In the genomic region with DNA sequence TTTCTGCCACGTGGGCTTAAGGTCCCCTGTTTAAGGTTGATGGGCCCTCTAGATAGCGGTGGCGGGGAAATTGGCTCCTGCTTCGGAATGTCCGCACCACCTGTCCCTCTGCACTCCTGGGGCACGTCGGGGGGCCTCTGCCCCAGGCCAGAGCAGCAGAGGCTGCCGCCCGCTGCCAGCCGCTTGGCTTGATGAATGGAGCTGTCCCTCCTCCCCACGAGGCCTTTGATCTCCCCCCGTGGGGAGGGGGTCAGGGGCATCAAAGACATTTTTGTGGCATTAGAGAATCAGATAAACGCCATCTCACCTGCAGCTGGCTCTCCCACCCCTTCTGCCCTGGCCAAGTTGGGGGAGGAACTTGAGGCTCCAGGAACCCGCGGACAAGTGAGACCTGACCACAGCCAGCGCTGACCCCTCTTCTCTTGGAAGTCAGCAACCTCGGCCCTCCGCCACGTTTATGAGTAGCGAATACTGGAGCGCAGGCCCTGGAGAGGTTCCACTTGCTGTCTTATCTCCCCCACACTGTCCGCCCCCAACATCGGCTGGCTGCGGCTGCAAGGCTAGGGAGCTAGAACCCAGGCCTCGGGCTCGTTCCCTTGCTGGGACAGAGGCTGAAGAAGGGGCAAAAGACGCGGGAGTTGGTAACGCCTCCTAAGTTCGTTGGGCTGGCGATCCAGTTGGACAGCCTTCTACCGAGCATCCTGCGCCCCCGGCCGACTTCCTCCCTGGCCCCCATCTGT, we compare ENCODE assay signal across 8 mouse cellular contexts. TPM values are rescaled to one million over a fixed set of nuclear protein-coding genes. Genes with fewer than 3 reads are reported as not detected.
A peak's percentile ranks its signal among the peaks of the same experiment; 100 is the strongest.
DNase-seq lines count a peak whose midpoint lies in the region; ATAC-seq and TF ChIP-seq lines count a peak whose summit lies in the region.

No protein-coding gene starts in this region.

- H3K27me3 ChIP-seq in embryonic facial prominence, embryonic 14.5 days (replicated peaks; ENCODE audit: control insufficient read depth, insufficient read depth, low read length): peaks cover 67% of the 10 kb centered on the region
- H3K27me3 ChIP-seq in limb, embryonic 10.5 days (ENCODE audit: low read depth, poor library complexity, severe bottlenecking): peaks cover 96% of the 10 kb centered on the region
- H3K27me3 ChIP-seq in neural tube, embryonic 13.5 days: peaks cover 97% of the 10 kb centered on the region

- H3K27ac ChIP-seq in layer of hippocampus, adult 2 months: no peak overlapping the region
- no peak overlapping the region; the same call in 1 of the 2 replicates for H3K27ac ChIP-seq in embryonic facial prominence, embryonic 14.5 days (replicated peaks; ENCODE audit: low read depth, low read length)
- H3K27ac ChIP-seq in limb, embryonic 10.5 days: no peak overlapping the region
- no peak overlapping the region for H3K27ac ChIP-seq in neural tube, embryonic 13.5 days (replicated peaks)

- no peak; the same call in 1 of the 2 replicates for ATAC-seq in embryonic facial prominence, embryonic 14.5 days (ENCODE audit: low read depth)
- ATAC-seq in neural tube, embryonic 13.5 days (ENCODE audit: low read depth): no peak

- H3K4me2 ChIP-seq in embryonic facial prominence, embryonic 14.5 days (ENCODE audit: low read depth, low read length): peak overlapping the region; percentile 87
- peak overlapping the region; percentile 80 for H3K4me2 ChIP-seq in neural tube, embryonic 13.5 days

- peak overlapping the region; percentile 46; the same call in 1 of the 2 replicates for H3K4me3 ChIP-seq in layer of hippocampus, adult 2 months
- H3K4me3 ChIP-seq in embryonic facial prominence, embryonic 14.5 days (ENCODE audit: low read depth, low read length): peak overlapping the region; percentile 54
- H3K4me3 ChIP-seq in limb, embryonic 10.5 days: peak overlapping the region; percentile 59
- peak overlapping the region; percentile 45 for H3K4me3 ChIP-seq in neural tube, embryonic 13.5 days

- H3K36me3 ChIP-seq in embryonic facial prominence, embryonic 14.5 days (ENCODE audit: control insufficient read depth, insufficient read depth, low read length): no peaks in the 10 kb centered on the region
- no peaks in the 10 kb centered on the region for H3K36me3 ChIP-seq in limb, embryonic 10.5 days
- no peaks in the 10 kb centered on the region for H3K36me3 ChIP-seq in neural tube, embryonic 13.5 days

- DNase-seq in layer of hippocampus, adult 2 months (ENCODE audit: low spot score in 2 of 2): no peak
- no peak for DNase-seq in layer of hippocampus, adult 8-10 months (ENCODE audit: low spot score in 2 of 2)
- no peak for DNase-seq in embryonic facial prominence, embryonic 14.5 days (ENCODE audit: low spot score)
- peak; percentile 64 for DNase-seq in limb, embryonic 10.5 days (ENCODE audit: low spot score)
- DNase-seq in cerebellum, postnatal 10 days: no peak
- no peak for DNase-seq in thymus, postnatal 4 days
- DNase-seq in c-Kit-positive CD71-positive TER-119-positive erythroid progenitor cells, embryonic 14.5 days (ENCODE audit: low spot score): no peak

- TF ChIP-seq CTCF in layer of hippocampus, adult 2 months (conservative IDR thresholded peaks at IDR 0.05): no peak

- WGBS in embryonic facial prominence, embryonic 14.5 days: 3% methylated on average over 31 of the region's 35 CpGs
- under 1% methylated on average over 35 of the region's 35 CpGs for WGBS in limb, embryonic 10.5 days
- WGBS in neural tube, embryonic 13.5 days: 1% methylated on average over 35 of the region's 35 CpGs

- H3K9me3 ChIP-seq in embryonic facial prominence, embryonic 14.5 days (ENCODE audit: control insufficient read depth, low read length): no peaks in the 10 kb centered on the region
- H3K9me3 ChIP-seq in limb, embryonic 10.5 days (replicated peaks): no peaks in the 10 kb centered on the region
- H3K9me3 ChIP-seq in neural tube, embryonic 13.5 days: no peaks in the 10 kb centered on the region

- peak overlapping the region; percentile 62; the same call in 1 of the 2 replicates for H3K9ac ChIP-seq in embryonic facial prominence, embryonic 14.5 days (ENCODE audit: low read depth, low read length)
- peak overlapping the region; percentile 72; the same call in 1 of the 2 replicates for H3K9ac ChIP-seq in neural tube, embryonic 13.5 days

- H3K4me1 ChIP-seq in embryonic facial prominence, embryonic 14.5 days (ENCODE audit: control insufficient read depth, insufficient read depth, low read length): peaks cover 16% of the 10 kb centered on the region
- H3K4me1 ChIP-seq in limb, embryonic 10.5 days: peaks cover 44% of the 10 kb centered on the region
- H3K4me1 ChIP-seq in neural tube, embryonic 13.5 days (replicated peaks): peaks cover 43% of the 10 kb centered on the region

RNA-seq across cellular contexts. Expression of a gene that starts 0.8 kb away (rescaled TPM):
- 1 to 10 TPM in 1 of 2 experiments, under 1 TPM in 1; 0.79 to 1.1 TPM for total RNA-seq in layer of hippocampus, adult 2 months (2021)
- total RNA-seq in layer of hippocampus, adult 8-10 months (2022): 1 to 10 TPM; 1.0 to 1.7 (median 1.4) TPM
- polyA plus RNA-seq in embryonic facial prominence, embryonic 14.5 days (2014; fragmentation: Nextera tagmentation; extraction: Ambion mirVana): 16.1 and 23.1 TPM in 2 replicates
- 30.1 and 34.2 TPM in 2 replicates for polyA plus RNA-seq in limb, embryonic 10.5 days (2016; fragmentation: Nextera tagmentation; extraction: Ambion mirVana)
- 8.9 and 10.0 TPM in 2 replicates for polyA plus RNA-seq in neural tube, embryonic 13.5 days (2015; fragmentation: Nextera tagmentation; extraction: Ambion mirVana)

RNA-seq across cellular contexts. Expression of a gene that starts 20.4 kb away (rescaled TPM):
- total RNA-seq in layer of hippocampus, adult 2 months (2021): 1 to 10 TPM; 2.5 to 3.3 TPM
- total RNA-seq in layer of hippocampus, adult 8-10 months (2022): 1 to 10 TPM; 2.5 to 4.3 (median 3.3) TPM
- 6.1 and 6.7 TPM in 2 replicates for polyA plus RNA-seq in embryonic facial prominence, embryonic 14.5 days (2014; fragmentation: Nextera tagmentation; extraction: Ambion mirVana)
- 1.3 and 1.6 TPM in 2 replicates for polyA plus RNA-seq in limb, embryonic 10.5 days (2016; fragmentation: Nextera tagmentation; extraction: Ambion mirVana)
- 0.13 and 0.15 TPM in 2 replicates for polyA plus RNA-seq in neural tube, embryonic 13.5 days (2015; fragmentation: Nextera tagmentation; extraction: Ambion mirVana)

RNA-seq across cellular contexts. Expression of a gene that starts 21.9 kb away (rescaled TPM):
- not detected for total RNA-seq in layer of hippocampus, adult 2 months (2021)
- total RNA-seq in layer of hippocampus, adult 8-10 months (2022): under 1 TPM in 3 of 4 experiments, not detected in 1; 0.16 to 0.36 (median 0.19) TPM
- polyA plus RNA-seq in embryonic facial prominence, embryonic 14.5 days (2014; fragmentation: Nextera tagmentation; extraction: Ambion mirVana): 4.5 and 6.4 TPM in 2 replicates
- 0.16 and 0.29 TPM in 2 replicates for polyA plus RNA-seq in limb, embryonic 10.5 days (2016; fragmentation: Nextera tagmentation; extraction: Ambion mirVana)
- 0.39 TPM in 1 of 2 replicates, not detected in the other for polyA plus RNA-seq in neural tube, embryonic 13.5 days (2015; fragmentation: Nextera tagmentation; extraction: Ambion mirVana)

RNA-seq across cellular contexts. Expression of a gene that starts 57.5 kb away (rescaled TPM):
- total RNA-seq in layer of hippocampus, adult 2 months (2021): 1 to 10 TPM; 2.7 to 3.1 TPM
- total RNA-seq in layer of hippocampus, adult 8-10 months (2022): 1 to 10 TPM; 6.0 to 7.1 (median 7.0) TPM
- 9.0 and 9.7 TPM in 2 replicates for polyA plus RNA-seq in embryonic facial prominence, embryonic 14.5 days (2014; fragmentation: Nextera tagmentation; extraction: Ambion mirVana)
- polyA plus RNA-seq in limb, embryonic 10.5 days (2016; fragmentation: Nextera tagmentation; extraction: Ambion mirVana): 22.8 and 25.5 TPM in 2 replicates
- polyA plus RNA-seq in neural tube, embryonic 13.5 days (2015; fragmentation: Nextera tagmentation; extraction: Ambion mirVana): 2.9 and 4.0 TPM in 2 replicates
